ENCODE assay signal across 9 mouse cellular contexts in the genomic region with DNA sequence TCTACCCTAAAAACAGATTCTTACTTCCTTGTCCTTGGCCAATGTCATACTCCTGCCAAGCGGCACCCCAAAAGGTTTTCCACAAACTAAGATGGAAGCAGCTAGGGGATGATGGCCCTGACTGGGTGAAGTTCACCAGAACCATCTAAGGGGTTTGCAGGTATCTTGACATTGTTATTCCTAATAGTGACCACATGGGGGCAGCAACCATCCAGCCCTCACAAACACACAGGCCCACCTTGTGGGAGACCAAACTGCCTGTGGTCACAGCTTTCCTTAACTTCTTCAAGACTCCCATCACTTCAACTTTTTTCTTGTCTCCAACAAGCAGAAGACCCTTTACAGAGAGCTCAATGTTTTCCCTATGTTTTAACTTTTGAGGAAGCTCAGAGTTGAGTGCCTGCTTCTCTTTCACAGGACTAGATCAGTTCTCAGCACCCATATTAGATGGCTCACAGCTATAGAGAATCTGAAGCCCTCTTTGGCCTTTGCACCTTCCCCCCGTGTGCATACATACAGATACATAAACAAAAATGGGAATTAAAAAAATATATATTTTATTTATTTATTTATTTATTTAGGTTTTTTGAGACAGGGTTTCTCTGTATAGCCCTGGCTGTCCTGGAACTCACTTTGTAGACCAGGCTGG. TPM values are rescaled to one million over a fixed set of nuclear protein-coding genes. Genes with fewer than 3 reads are reported as not detected.
A peak's percentile ranks its signal among the peaks of the same experiment; 100 is the strongest.
DNase-seq lines count a peak whose midpoint lies in the region; ATAC-seq and TF ChIP-seq lines count a peak whose summit lies in the region.
"Had no signal": no experiment of that assay in that cellular context is flagged by ENCODE, and none has a peak within 500 bp of the region (broad histone marks: within the 10 kb centered on the region; RNA-seq: fewer than 3 reads in every experiment).

No protein-coding gene starts in this region.

- TF ChIP-seq EP300 in heart, adult 2 months (IDR thresholded peaks at IDR 0.05; ENCODE audit: insufficient read depth, low read depth, low read length): peak; percentile 66; the same call in 1 of the 2 replicates
- no peak for TF ChIP-seq EP300 in liver, embryonic 14.5 days (IDR thresholded peaks at IDR 0.05; ENCODE audit: low read depth)

- H3K36me3 ChIP-seq in heart, adult 2 months (ENCODE audit: control insufficient read depth, insufficient read depth, low read length): no peaks in the 10 kb centered on the region
- no peaks in the 10 kb centered on the region for H3K36me3 ChIP-seq in embryonic facial prominence, embryonic 13.5 days
- no peaks in the 10 kb centered on the region for H3K36me3 ChIP-seq in hindbrain, embryonic 16.5 days (ENCODE audit: control insufficient read depth, insufficient read depth, low read length)
- no peaks in the 10 kb centered on the region for H3K36me3 ChIP-seq in liver, embryonic 14.5 days (replicated peaks; ENCODE audit: control insufficient read depth, insufficient read depth, low read depth)
- no peaks in the 10 kb centered on the region for H3K36me3 ChIP-seq in neural tube, embryonic 13.5 days

- H3K79me2 ChIP-seq in heart, adult 2 months (replicated peaks; ENCODE audit: control insufficient read depth, insufficient read depth, low read length): no peaks in the 10 kb centered on the region

- ATAC-seq in embryonic facial prominence, embryonic 13.5 days (ENCODE audit: insufficient number of reproducible peaks, insufficient read depth, low FRiP score, low TSS enrichment, low read depth): 0 out of 2 replicates have a peak, but pooled peaks have one; percentile 32
- ATAC-seq in hindbrain, embryonic 16.5 days: peak; percentile 90
- 0 out of 2 replicates have a peak, but pooled peaks have one; percentile 45 for ATAC-seq in liver, embryonic 14.5 days (ENCODE audit: insufficient read depth)
- ATAC-seq in neural tube, embryonic 13.5 days (ENCODE audit: low read depth): peak; percentile 67; the same call in 1 of the 2 replicates

- no peak overlapping the region for H3K4me3 ChIP-seq in heart, adult 2 months
- H3K4me3 ChIP-seq in embryonic facial prominence, embryonic 13.5 days: no peak overlapping the region
- no peak overlapping the region for H3K4me3 ChIP-seq in hindbrain, embryonic 16.5 days (ENCODE audit: low read length)
- no peak overlapping the region for H3K4me3 ChIP-seq in liver, embryonic 14.5 days (ENCODE audit: insufficient read depth in 1 of 2, low read depth in 2 of 2, low read length in 2 of 2)
- no peak overlapping the region for H3K4me3 ChIP-seq in neural tube, embryonic 13.5 days
- H3K4me3 ChIP-seq: embryonic facial prominence, embryonic 12.5 days had no signal

- WGBS in heart, adult 2 months: 29% methylated on average over 2 of the region's 2 CpGs
- 47% methylated on average over 2 of the region's 2 CpGs for WGBS in embryonic facial prominence, embryonic 13.5 days
- WGBS in hindbrain, embryonic 16.5 days: 53% methylated on average over 2 of the region's 2 CpGs
- 17% methylated on average over 2 of the region's 2 CpGs for WGBS in liver, embryonic 14.5 days (ENCODE audit: insufficient replicate concordance)
- 48% methylated on average over 2 of the region's 2 CpGs for WGBS in neural tube, embryonic 13.5 days

- H3K4me2 ChIP-seq in embryonic facial prominence, embryonic 13.5 days: no peak overlapping the region
- no peak overlapping the region for H3K4me2 ChIP-seq in hindbrain, embryonic 16.5 days (ENCODE audit: low read length)
- no peak overlapping the region for H3K4me2 ChIP-seq in liver, embryonic 14.5 days (ENCODE audit: low read depth)
- H3K4me2 ChIP-seq in neural tube, embryonic 13.5 days: no peak overlapping the region
- H3K4me2 ChIP-seq: embryonic facial prominence, embryonic 12.5 days had no signal

- no peaks in the 10 kb centered on the region for H3K9me3 ChIP-seq in embryonic facial prominence, embryonic 13.5 days
- H3K9me3 ChIP-seq in hindbrain, embryonic 16.5 days (ENCODE audit: control insufficient read depth, low read length): no peaks in the 10 kb centered on the region
- no peaks in the 10 kb centered on the region for H3K9me3 ChIP-seq in liver, embryonic 14.5 days (ENCODE audit: control insufficient read depth, low read length)
- H3K9me3 ChIP-seq in neural tube, embryonic 13.5 days: no peaks in the 10 kb centered on the region
- H3K9me3 ChIP-seq: embryonic facial prominence, embryonic 12.5 days had no signal

- no peaks in the 10 kb centered on the region for H3K27me3 ChIP-seq in heart, adult 2 months (ENCODE audit: control insufficient read depth, insufficient read depth, low read length)
- H3K27me3 ChIP-seq in embryonic facial prominence, embryonic 13.5 days: no peaks in the 10 kb centered on the region
- H3K27me3 ChIP-seq in hindbrain, embryonic 16.5 days (replicated peaks; ENCODE audit: control insufficient read depth, insufficient read depth, low read length): no peaks in the 10 kb centered on the region
- no peaks in the 10 kb centered on the region for H3K27me3 ChIP-seq in liver, embryonic 14.5 days (ENCODE audit: control insufficient read depth, insufficient read depth, low read length)
- no peaks in the 10 kb centered on the region for H3K27me3 ChIP-seq in neural tube, embryonic 13.5 days
- H3K27me3 ChIP-seq: embryonic facial prominence, embryonic 12.5 days had no signal

- no peak for TF ChIP-seq POLR2A in heart, adult 2 months (IDR thresholded peaks at IDR 0.05; ENCODE audit: insufficient read depth, low read depth, low read length)

- H3K27ac ChIP-seq in heart, adult 2 months: no peak overlapping the region
- H3K27ac ChIP-seq in embryonic facial prominence, embryonic 13.5 days: no peak overlapping the region
- H3K27ac ChIP-seq in hindbrain, embryonic 16.5 days (ENCODE audit: low read depth, low read length): no peak overlapping the region
- H3K27ac ChIP-seq in liver, embryonic 14.5 days: no peak overlapping the region
- no peak overlapping the region for H3K27ac ChIP-seq in neural tube, embryonic 13.5 days (replicated peaks)
- H3K27ac ChIP-seq: embryonic facial prominence, embryonic 12.5 days had no signal

- TF ChIP-seq CTCF in heart, adult 2 months (IDR thresholded peaks at IDR 0.05): no peak; the same call in 1 of the 2 replicates
- TF ChIP-seq CTCF in liver, embryonic 14.5 days (IDR thresholded peaks at IDR 0.05; ENCODE audit: low read depth): peak; percentile 93

- DNase-seq in heart, adult 2 months: peak in 1 of 2 experiments; percentile 37
- no peak for DNase-seq in heart, postnatal 25 days (ENCODE audit: low spot score)
- DNase-seq in R1 (ENCODE audit: low read depth, low spot score): peak; percentile 89
- DNase-seq in liver, embryonic 14.5 days (ENCODE audit: low read depth in 3 of 3, low spot score in 3 of 3): peak in 2 of 3 experiments; percentile 39 to 45
- no peak for DNase-seq in urinary bladder, postnatal 10 days (ENCODE audit: low spot score)

- no peak overlapping the region for H3K9ac ChIP-seq in heart, adult 2 months (ENCODE audit: low read depth, low read length)
- no peak overlapping the region for H3K9ac ChIP-seq in embryonic facial prominence, embryonic 13.5 days
- H3K9ac ChIP-seq in hindbrain, embryonic 16.5 days (ENCODE audit: low read depth, low read length): no peak overlapping the region
- no peak overlapping the region for H3K9ac ChIP-seq in liver, embryonic 14.5 days (replicated peaks)
- H3K9ac ChIP-seq in neural tube, embryonic 13.5 days: no peak overlapping the region
- H3K9ac ChIP-seq: embryonic facial prominence, embryonic 12.5 days had no signal

- no peaks in the 10 kb centered on the region for H3K4me1 ChIP-seq in heart, adult 2 months (ENCODE audit: control insufficient read depth, insufficient read depth, low read length)
- H3K4me1 ChIP-seq in embryonic facial prominence, embryonic 13.5 days: no peaks in the 10 kb centered on the region
- H3K4me1 ChIP-seq in hindbrain, embryonic 16.5 days (ENCODE audit: control insufficient read depth, insufficient read depth, low read depth, low read length): no peaks in the 10 kb centered on the region
- no peaks in the 10 kb centered on the region for H3K4me1 ChIP-seq in liver, embryonic 14.5 days (replicated peaks; ENCODE audit: control insufficient read depth in 2 of 2, insufficient read depth in 2 of 2, low read length in 1 of 2)
- no peaks in the 10 kb centered on the region for H3K4me1 ChIP-seq in neural tube, embryonic 13.5 days (replicated peaks)
- H3K4me1 ChIP-seq: embryonic facial prominence, embryonic 12.5 days had no signal

- intact Hi-C loops in heart, adult 2 months (cut with DNase I): loop anchor here (1.0 to 10.0 kb wide), 3 partner anchors 55 to 254 kb away; partner anchors contain the start of gene H2-T3
- intact Hi-C loops in heart, postnatal 25 days (cut with DNase I): loop anchor here (1.0 to 10.0 kb wide), 2 partner anchors 55 to 127 kb away; no protein-coding TSS in a partner anchor

RNA-seq across cellular contexts. Expression of gene Ppp1r10, which starts 21.6 kb away (rescaled TPM):
- 10 to 100 TPM; 26.4 to 40.9 TPM for total RNA-seq in heart, adult 2 months (2021)
- polyA plus RNA-seq in heart, adult 2 months (2012; rRNA removed): 18.1 and 18.7 TPM in 2 replicates
- 10 to 100 TPM; 30.4 to 34.5 TPM for total RNA-seq in heart, postnatal 25 days (2021)
- 40.1 and 44.3 TPM in 2 replicates for polyA plus RNA-seq in embryonic facial prominence, embryonic 13.5 days (2015; fragmentation: Nextera tagmentation; extraction: Ambion mirVana)
- 32.7 and 40.2 TPM in 2 replicates for polyA plus RNA-seq in hindbrain, embryonic 16.5 days (2015; fragmentation: Nextera tagmentation; extraction: Ambion mirVana)
- polyA plus RNA-seq in liver, embryonic 14.5 days (2012; rRNA removed): 12.3 and 15.6 TPM in 2 replicates
- polyA plus RNA-seq in liver, embryonic 14.5 days (2014; fragmentation: Nextera tagmentation; extraction: Ambion mirVana): 15.4 and 17.4 TPM in 2 replicates
- polyA plus RNA-seq in neural tube, embryonic 13.5 days (2015; fragmentation: Nextera tagmentation; extraction: Ambion mirVana): 44.6 and 45.9 TPM in 2 replicates

RNA-seq across cellular contexts. Expression of gene Mrps18b, which starts 21.6 kb away (rescaled TPM):
- 10 to 100 TPM; 50.9 to 56.2 TPM for total RNA-seq in heart, adult 2 months (2021)
- 76.0 and 99.7 TPM in 2 replicates for polyA plus RNA-seq in heart, adult 2 months (2012; rRNA removed)
- 10 to 100 TPM; 51.7 to 55.3 TPM for total RNA-seq in heart, postnatal 25 days (2021)
- 60.2 and 69.9 TPM in 2 replicates for polyA plus RNA-seq in embryonic facial prominence, embryonic 13.5 days (2015; fragmentation: Nextera tagmentation; extraction: Ambion mirVana)
- 59.6 and 67.4 TPM in 2 replicates for polyA plus RNA-seq in hindbrain, embryonic 16.5 days (2015; fragmentation: Nextera tagmentation; extraction: Ambion mirVana)
- polyA plus RNA-seq in liver, embryonic 14.5 days (2012; rRNA removed): 42.6 and 51.6 TPM in 2 replicates
- polyA plus RNA-seq in liver, embryonic 14.5 days (2014; fragmentation: Nextera tagmentation; extraction: Ambion mirVana): 73.8 and 74.1 TPM in 2 replicates
- polyA plus RNA-seq in neural tube, embryonic 13.5 days (2015; fragmentation: Nextera tagmentation; extraction: Ambion mirVana): 56.1 and 62.7 TPM in 2 replicates

RNA-seq across cellular contexts. Expression of gene Atat1, which starts 27.9 kb away (rescaled TPM):
- 1 to 10 TPM; 6.0 TPM for total RNA-seq in heart, adult 2 months (2021)
- polyA plus RNA-seq in heart, adult 2 months (2012; rRNA removed): 22.0 and 24.3 TPM in 2 replicates
- total RNA-seq in heart, postnatal 25 days (2021): 1 to 10 TPM; 7.7 TPM
- polyA plus RNA-seq in embryonic facial prominence, embryonic 13.5 days (2015; fragmentation: Nextera tagmentation; extraction: Ambion mirVana): 136 and 151 TPM in 2 replicates
- 287 and 393 TPM in 2 replicates for polyA plus RNA-seq in hindbrain, embryonic 16.5 days (2015; fragmentation: Nextera tagmentation; extraction: Ambion mirVana)
- 8.5 and 8.7 TPM in 2 replicates for polyA plus RNA-seq in liver, embryonic 14.5 days (2012; rRNA removed)
- 3.3 and 5.8 TPM in 2 replicates for polyA plus RNA-seq in liver, embryonic 14.5 days (2014; fragmentation: Nextera tagmentation; extraction: Ambion mirVana)
- 357 and 369 TPM in 2 replicates for polyA plus RNA-seq in neural tube, embryonic 13.5 days (2015; fragmentation: Nextera tagmentation; extraction: Ambion mirVana)

RNA-seq across cellular contexts. Expression of gene Abcf1, which starts 31.7 kb away (rescaled TPM):
- total RNA-seq in heart, adult 2 months (2021): 10 to 100 TPM; 63.0 to 75.2 TPM
- polyA plus RNA-seq in heart, adult 2 months (2012; rRNA removed): 54.5 and 59.6 TPM in 2 replicates
- total RNA-seq in heart, postnatal 25 days (2021): 10 to 100 TPM; 64.2 to 66.6 TPM
- polyA plus RNA-seq in embryonic facial prominence, embryonic 13.5 days (2015; fragmentation: Nextera tagmentation; extraction: Ambion mirVana): 109 and 110 TPM in 2 replicates
- polyA plus RNA-seq in hindbrain, embryonic 16.5 days (2015; fragmentation: Nextera tagmentation; extraction: Ambion mirVana): 73.9 and 84.6 TPM in 2 replicates
- 35.7 and 49.0 TPM in 2 replicates for polyA plus RNA-seq in liver, embryonic 14.5 days (2012; rRNA removed)
- polyA plus RNA-seq in liver, embryonic 14.5 days (2014; fragmentation: Nextera tagmentation; extraction: Ambion mirVana): 39.0 and 49.1 TPM in 2 replicates
- 90.5 and 111 TPM in 2 replicates for polyA plus RNA-seq in neural tube, embryonic 13.5 days (2015; fragmentation: Nextera tagmentation; extraction: Ambion mirVana)

RNA-seq across cellular contexts. Expression of gene 2310061I04Rik, which starts 40.6 kb away (rescaled TPM):
- total RNA-seq in heart, adult 2 months (2021): 100 to 1,000 TPM in 1 of 2 experiments, 10 to 100 TPM in 1; 99.4 to 116 TPM
- polyA plus RNA-seq in heart, adult 2 months (2012; rRNA removed): 164 and 176 TPM in 2 replicates
- 100 to 1,000 TPM; 112 to 116 TPM for total RNA-seq in heart, postnatal 25 days (2021)
- 24.7 and 30.1 TPM in 2 replicates for polyA plus RNA-seq in embryonic facial prominence, embryonic 13.5 days (2015; fragmentation: Nextera tagmentation; extraction: Ambion mirVana)
- polyA plus RNA-seq in hindbrain, embryonic 16.5 days (2015; fragmentation: Nextera tagmentation; extraction: Ambion mirVana): 67.4 and 77.4 TPM in 2 replicates
- 14.4 and 18.3 TPM in 2 replicates for polyA plus RNA-seq in liver, embryonic 14.5 days (2012; rRNA removed)
- polyA plus RNA-seq in liver, embryonic 14.5 days (2014; fragmentation: Nextera tagmentation; extraction: Ambion mirVana): 10.6 and 10.9 TPM in 2 replicates
- 45.1 and 50.5 TPM in 2 replicates for polyA plus RNA-seq in neural tube, embryonic 13.5 days (2015; fragmentation: Nextera tagmentation; extraction: Ambion mirVana)

Comparison
In these comparisons a context has a peak if more than half of its experiments do, and no peak if none do; other contexts are left out.
1. DNase-seq: peak in R1 (single experiment) and liver, embryonic 14.5 days (2 of 3); none in heart, postnatal 25 days (single experiment) and urinary bladder, postnatal 10 days (single experiment).
2. ATAC-seq: peak in every context shown above with its lines; median percentile 90 in hindbrain, embryonic 16.5 days; 67 in neural tube, embryonic 13.5 days; 45 in liver, embryonic 14.5 days; 32 in embryonic facial prominence, embryonic 13.5 days.